Comparison of ENCODE assay signal across 18 mouse cellular contexts in genomic region chr17:10635046-10635445, GRCm38 (mm10).
"Had no signal": no experiment of that assay in that cellular context is flagged by ENCODE, and none has a peak within 500 bp of the region (broad histone marks: within the 10 kb centered on the region; RNA-seq: fewer than 3 reads in every experiment).

No protein-coding gene starts in this region.

- H3K27ac ChIP-seq: midbrain, embryonic 10.5 days; midbrain, embryonic 12.5 days; neural tube, embryonic 13.5 days; neural tube, embryonic 15.5 days had no signal

- H3K4me2 ChIP-seq: lung, embryonic 14.5 days; midbrain, embryonic 12.5 days; neural tube, embryonic 13.5 days; neural tube, embryonic 15.5 days had no signal

- H3K9me3 ChIP-seq: midbrain, embryonic 10.5 days; midbrain, embryonic 12.5 days; neural tube, embryonic 13.5 days; neural tube, embryonic 15.5 days had no signal

- H3K9ac ChIP-seq: lung, embryonic 14.5 days; midbrain, embryonic 12.5 days; neural tube, embryonic 13.5 days; neural tube, embryonic 15.5 days had no signal

- H3K4me3 ChIP-seq: midbrain, embryonic 10.5 days; midbrain, embryonic 12.5 days; myocyte; neural tube, embryonic 13.5 days; neural tube, embryonic 15.5 days had no signal

- H3K27me3 ChIP-seq: midbrain, embryonic 12.5 days; neural tube, embryonic 13.5 days; neural tube, embryonic 15.5 days had no signal

- ATAC-seq: midbrain, embryonic 16.5 days had no signal

- DNase-seq: lung, embryonic 14.5 days; lung, postnatal 10 days; lung, postnatal 4 days; midbrain, embryonic 14.5 days; retina, postnatal 1 day; right cerebral cortex, adult 18-20 months; right cerebral cortex, postnatal 25 days; right cerebral cortex, postnatal 4 days; spleen, adult 18-20 months; thymus, adult 18-20 months; thymus, postnatal 14 days; thymus, postnatal 36 days had no signal

- H3K36me3 ChIP-seq: midbrain, embryonic 10.5 days; midbrain, embryonic 12.5 days; neural tube, embryonic 13.5 days; neural tube, embryonic 15.5 days had no signal
